21 mouse cellular contexts compared by ENCODE assay signal in the genomic region with DNA sequence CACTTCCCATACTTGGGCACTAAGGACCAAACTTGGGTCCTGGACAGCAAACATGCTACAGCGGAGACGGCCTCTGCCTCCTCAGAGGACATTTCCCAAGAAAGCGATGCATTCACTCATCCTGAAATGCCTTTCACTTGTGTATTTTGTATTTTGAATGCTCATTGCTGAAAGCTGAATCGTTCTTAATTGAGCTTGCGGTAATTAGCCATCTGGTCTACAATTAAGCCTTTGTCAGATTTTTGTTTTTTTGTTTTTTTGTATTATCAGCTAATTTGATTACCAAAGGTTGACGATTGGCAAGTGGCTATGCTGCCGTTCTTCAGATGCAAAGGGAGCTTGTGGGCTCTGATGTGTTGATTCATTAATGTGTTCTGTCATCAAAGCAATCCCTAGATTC. TPM values are rescaled to one million over a fixed set of nuclear protein-coding genes. Genes with fewer than 3 reads are reported as not detected.
DNase-seq lines count a peak whose midpoint lies in the region; ATAC-seq and TF ChIP-seq lines count a peak whose summit lies in the region.
"Had no signal": no experiment of that assay in that cellular context is flagged by ENCODE, and none has a peak within 500 bp of the region (broad histone marks: within the 10 kb centered on the region; RNA-seq: fewer than 3 reads in every experiment).

No protein-coding gene starts in this region.

- TF ChIP-seq CTCF in liver, postnatal 0 days (IDR thresholded peaks at IDR 0.05; ENCODE audit: low read depth): no peak
- no peak for TF ChIP-seq CTCF in forebrain, postnatal 0 days (IDR thresholded peaks at IDR 0.05; ENCODE audit: low read depth)

- no peak for TF ChIP-seq EP300 in liver, postnatal 0 days (IDR thresholded peaks at IDR 0.05; ENCODE audit: low read depth)

- no peaks in the 10 kb centered on the region for H3K27me3 ChIP-seq in hindbrain, embryonic 13.5 days
- H3K27me3 ChIP-seq in hindbrain, embryonic 10.5 days (ENCODE audit: insufficient read depth, poor library complexity, severe bottlenecking): no peaks in the 10 kb centered on the region
- no peaks in the 10 kb centered on the region for H3K27me3 ChIP-seq in liver, embryonic 13.5 days
- H3K27me3 ChIP-seq in liver, postnatal 0 days (ENCODE audit: insufficient read depth, low read length): no peaks in the 10 kb centered on the region
- H3K27me3 ChIP-seq in forebrain, postnatal 0 days (ENCODE audit: insufficient read depth, low read length): no peaks in the 10 kb centered on the region
- H3K27me3 ChIP-seq: embryonic facial prominence, embryonic 15.5 days; hindbrain, embryonic 12.5 days had no signal

- H3K4me2 ChIP-seq in hindbrain, embryonic 13.5 days: no peak overlapping the region
- no peak overlapping the region for H3K4me2 ChIP-seq in liver, embryonic 13.5 days
- H3K4me2 ChIP-seq in liver, postnatal 0 days (ENCODE audit: low read depth, low read length): no peak overlapping the region
- H3K4me2 ChIP-seq in forebrain, postnatal 0 days (ENCODE audit: low read depth): no peak overlapping the region
- H3K4me2 ChIP-seq: embryonic facial prominence, embryonic 15.5 days; heart, embryonic 13.5 days; hindbrain, embryonic 12.5 days had no signal

- peaks cover 13% of the 10 kb centered on the region; the same call in 1 of the 2 replicates for H3K4me1 ChIP-seq in hindbrain, embryonic 13.5 days (replicated peaks)
- H3K4me1 ChIP-seq in hindbrain, embryonic 10.5 days (replicated peaks): peaks cover 31% of the 10 kb centered on the region
- peaks cover 68% of the 10 kb centered on the region for H3K4me1 ChIP-seq in liver, embryonic 13.5 days (replicated peaks)
- peaks cover 33% of the 10 kb centered on the region for H3K4me1 ChIP-seq in liver, postnatal 0 days (ENCODE audit: insufficient read depth)
- H3K4me1 ChIP-seq in forebrain, postnatal 0 days (ENCODE audit: insufficient read depth): no peaks in the 10 kb centered on the region
- H3K4me1 ChIP-seq: hindbrain, embryonic 12.5 days had no signal

- H3K27ac ChIP-seq in hindbrain, embryonic 13.5 days: peak overlapping the region; percentile 19
- no peak overlapping the region for H3K27ac ChIP-seq in hindbrain, embryonic 10.5 days
- H3K27ac ChIP-seq in liver, embryonic 13.5 days: peak overlapping the region; percentile 100; the same call in 1 of the 2 replicates
- no peak overlapping the region for H3K27ac ChIP-seq in liver, postnatal 0 days (ENCODE audit: low read depth)
- H3K27ac ChIP-seq in forebrain, postnatal 0 days (ENCODE audit: low read depth, low read length): no peak overlapping the region
- H3K27ac ChIP-seq: embryonic facial prominence, embryonic 15.5 days; heart, embryonic 13.5 days; hindbrain, embryonic 12.5 days had no signal

- ATAC-seq in hindbrain, embryonic 13.5 days (ENCODE audit: low FRiP score): no peak
- ATAC-seq in liver, embryonic 13.5 days (ENCODE audit: low read depth): no peak
- no peak for ATAC-seq in liver, postnatal 0 days
- ATAC-seq in forebrain, postnatal 0 days: peak; percentile 44; the same call in 1 of the 2 replicates
- ATAC-seq: intestine, embryonic 16.5 days had no signal

- H3K36me3 ChIP-seq in hindbrain, embryonic 13.5 days: no peaks in the 10 kb centered on the region
- H3K36me3 ChIP-seq in hindbrain, embryonic 10.5 days: no peaks in the 10 kb centered on the region
- no peaks in the 10 kb centered on the region for H3K36me3 ChIP-seq in liver, embryonic 13.5 days
- no peaks in the 10 kb centered on the region for H3K36me3 ChIP-seq in liver, postnatal 0 days (replicated peaks; ENCODE audit: insufficient read depth, low read length)
- H3K36me3 ChIP-seq in forebrain, postnatal 0 days (ENCODE audit: insufficient read depth): no peaks in the 10 kb centered on the region
- H3K36me3 ChIP-seq: embryonic facial prominence, embryonic 15.5 days; heart, embryonic 13.5 days; hindbrain, embryonic 12.5 days had no signal

- no peak overlapping the region for H3K4me3 ChIP-seq in hindbrain, embryonic 13.5 days
- H3K4me3 ChIP-seq in hindbrain, embryonic 10.5 days: no peak overlapping the region
- no peak overlapping the region for H3K4me3 ChIP-seq in liver, embryonic 13.5 days (replicated peaks)
- H3K4me3 ChIP-seq in liver, postnatal 0 days (ENCODE audit: low read depth, low read length): no peak overlapping the region
- no peak overlapping the region for H3K4me3 ChIP-seq in forebrain, postnatal 0 days (ENCODE audit: low read depth, low read length)
- H3K4me3 ChIP-seq: embryonic facial prominence, embryonic 15.5 days; erythroblast, embryonic 14.5 days; heart, embryonic 13.5 days; hindbrain, embryonic 12.5 days had no signal

- H3K9me3 ChIP-seq in hindbrain, embryonic 13.5 days: no peaks in the 10 kb centered on the region
- H3K9me3 ChIP-seq in hindbrain, embryonic 10.5 days: no peaks in the 10 kb centered on the region
- no peaks in the 10 kb centered on the region for H3K9me3 ChIP-seq in liver, embryonic 13.5 days (replicated peaks)
- no peaks in the 10 kb centered on the region for H3K9me3 ChIP-seq in liver, postnatal 0 days (ENCODE audit: low read length)
- no peaks in the 10 kb centered on the region for H3K9me3 ChIP-seq in forebrain, postnatal 0 days (ENCODE audit: low read length)
- H3K9me3 ChIP-seq: embryonic facial prominence, embryonic 15.5 days; heart, embryonic 13.5 days; hindbrain, embryonic 12.5 days had no signal

- H3K9ac ChIP-seq in hindbrain, embryonic 13.5 days: no peak overlapping the region
- no peak overlapping the region for H3K9ac ChIP-seq in liver, embryonic 13.5 days
- H3K9ac ChIP-seq in liver, postnatal 0 days (replicated peaks): no peak overlapping the region
- H3K9ac ChIP-seq in forebrain, postnatal 0 days: no peak overlapping the region
- H3K9ac ChIP-seq: embryonic facial prominence, embryonic 15.5 days; heart, embryonic 13.5 days; hindbrain, embryonic 12.5 days had no signal

- 66% methylated on average over 7 of the region's 7 CpGs for WGBS in hindbrain, embryonic 13.5 days
- 94% methylated on average over 7 of the region's 7 CpGs for WGBS in hindbrain, embryonic 10.5 days
- WGBS in liver, embryonic 13.5 days (ENCODE audit: insufficient replicate concordance): 94% methylated on average over 7 of the region's 7 CpGs
- 92% methylated on average over 7 of the region's 7 CpGs for WGBS in liver, postnatal 0 days (ENCODE audit: insufficient replicate concordance)
- 30% methylated on average over 7 of the region's 7 CpGs for WGBS in forebrain, postnatal 0 days

- no peak for DNase-seq in hindbrain, embryonic 10.5 days (ENCODE audit: low spot score)
- DNase-seq in liver, embryonic 13.5 days: no peak
- no peak for DNase-seq in liver, postnatal 0 days
- DNase-seq in brain, embryonic 18.5 days (ENCODE audit: low read depth, low spot score): peak; percentile 12
- DNase-seq in forebrain, postnatal 0 days: peak; percentile 32
- no peak for DNase-seq in retina, postnatal 1 day
- DNase-seq: adrenal gland, adult 2 months; adrenal gland, postnatal 25 days; cerebellum, adult 11 months; cerebellum, adult 8-10 months; cerebellum, postnatal 14 days; embryo, embryonic 11 days; gastrocnemius, postnatal 36 days; heart, postnatal 36 days had no signal

RNA-seq across cellular contexts. Expression of a gene that starts 5.2 kb away (rescaled TPM):
- polyA plus RNA-seq in hindbrain, embryonic 13.5 days (2015; fragmentation: Nextera tagmentation; extraction: Ambion mirVana): 0.65 and 1.5 TPM in 2 replicates
- polyA plus RNA-seq in hindbrain, embryonic 10.5 days (2016; fragmentation: Nextera tagmentation; extraction: Ambion mirVana): 0.56 and 0.75 TPM in 2 replicates
- polyA plus RNA-seq in liver, embryonic 13.5 days (2015; fragmentation: Nextera tagmentation; extraction: Ambion mirVana): 0.20 and 0.51 TPM in 2 replicates
- polyA plus RNA-seq in liver, postnatal 0 days (2015; fragmentation: Nextera tagmentation; extraction: Ambion mirVana): 0.32 and 0.61 TPM in 2 replicates
- 2.4 and 3.1 TPM in 2 replicates for total RNA-seq in forebrain, postnatal 0 days (2014; rRNA removed)
- 7.2 and 11.3 TPM in 2 replicates for polyA plus RNA-seq in forebrain, postnatal 0 days (2015; fragmentation: Nextera tagmentation; extraction: Ambion mirVana)
- total RNA-seq: gastrocnemius, adult 8-10 months; gastrocnemius, postnatal 36 days had no signal
- polyA plus RNA-seq: erythroblast, embryonic 14.5 days had no signal

Comparison
In these comparisons a context has a peak if more than half of its experiments do, and no peak if none do; other contexts are left out.
1. H3K27ac ChIP-seq: peak in hindbrain, embryonic 13.5 days (single experiment) and liver, embryonic 13.5 days (single experiment); none in hindbrain, embryonic 10.5 days (single experiment), liver, postnatal 0 days (single experiment) and forebrain, postnatal 0 days (single experiment).
2. DNase-seq: peak in brain, embryonic 18.5 days (single experiment) and forebrain, postnatal 0 days (single experiment); none in hindbrain, embryonic 10.5 days (single experiment), liver, embryonic 13.5 days (single experiment), liver, postnatal 0 days (single experiment) and retina, postnatal 1 day (single experiment).